In genomic region chr11:50174730-50175187, GRCm38 (mm10) we compare ENCODE assay signal across 1 mouse cellular context.
TF ChIP-seq lines count a peak whose summit lies in the region.

No protein-coding gene starts in this region.

TF ChIP-seq in CH12.LX, 34 proteins besides CTCF, POLR2A, EP300 and RAD21 (continued from another document):
- TF ChIP-seq JUND (conservative IDR thresholded peaks at IDR 0.05; ENCODE audit: low read depth, low read length), result no peak
- TF ChIP-seq USF2 (conservative IDR thresholded peaks at IDR 0.05; ENCODE audit: low read depth, low read length), result no peak
- peak; percentile 87; the same call in 1 of the 2 replicates for TF ChIP-seq MEF2A (IDR thresholded peaks at IDR 0.05; ENCODE audit: borderline replicate concordance, low read depth, low read length)
- peak; percentile 92 for TF ChIP-seq ELF1 (IDR thresholded peaks at IDR 0.05; ENCODE audit: low read depth, low read length)
- no peak for TF ChIP-seq USF1 (IDR thresholded peaks at IDR 0.05; ENCODE audit: low read depth, low read length)
- no peak for TF ChIP-seq CHD2 (IDR thresholded peaks at IDR 0.05; ENCODE audit: low read length)
- TF ChIP-seq BHLHE40 (IDR thresholded peaks at IDR 0.05; ENCODE audit: low read depth, low read length), result no peak
- TF ChIP-seq JUN (IDR thresholded peaks at IDR 0.05; ENCODE audit: insufficient read depth, low read depth, low read length), result no peak
- peak; percentile 96 for TF ChIP-seq SIN3A (IDR thresholded peaks at IDR 0.05; ENCODE audit: low read length)
